1 mouse cellular context compared by ENCODE assay signal in the genomic region with DNA sequence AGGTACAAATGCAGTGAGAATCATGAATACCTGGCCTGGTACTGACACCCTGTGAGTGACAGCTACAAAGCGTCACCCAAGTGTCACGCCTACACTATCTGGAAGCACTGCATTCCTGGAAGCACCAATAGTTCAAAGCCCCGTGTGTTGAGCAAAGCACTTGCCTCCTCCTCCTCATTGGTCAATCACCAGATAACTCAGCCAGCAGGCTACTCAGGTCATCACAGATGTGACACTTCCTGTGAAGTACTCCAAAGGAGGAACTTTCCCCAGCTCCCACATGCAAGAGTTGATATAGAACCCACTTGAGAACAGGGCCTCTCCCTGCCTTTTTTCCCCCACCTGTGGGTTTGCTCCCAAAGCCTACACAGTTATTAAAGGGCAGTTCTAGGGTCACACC.
TF ChIP-seq lines count a peak whose summit lies in the region.

No protein-coding gene starts in this region.

TF ChIP-seq in MEL, 35 proteins besides CTCF, POLR2A, EP300 and RAD21 (continued from another document):
- no peak; the same call in 1 of the 2 replicates for TF ChIP-seq MXI1 (IDR thresholded peaks at IDR 0.05; ENCODE audit: low read depth, low read length)
- TF ChIP-seq SMC3 (IDR thresholded peaks at IDR 0.05; ENCODE audit: low read depth, low read length), result no peak
- TF ChIP-seq MYC (IDR thresholded peaks at IDR 0.05; ENCODE audit: low read depth, low read length), result 0 out of 2 replicates have a peak, but pooled peaks have one; percentile 34
- TF ChIP-seq POLR2AphosphoS5 (IDR thresholded peaks at IDR 0.05; ENCODE audit: borderline replicate concordance, low read depth, low read length), result no peak
- TF ChIP-seq NRF1 (IDR thresholded peaks at IDR 0.05; ENCODE audit: insufficient read depth, low read depth, low read length, poor library complexity, severe bottlenecking), result no peak
- TF ChIP-seq JUND (IDR thresholded peaks at IDR 0.05; ENCODE audit: low read depth, low read length), result no peak
- TF ChIP-seq MYB (IDR thresholded peaks at IDR 0.05; ENCODE audit: low read depth, low read length), result no peak
- no peak for TF ChIP-seq TCF12 (IDR thresholded peaks at IDR 0.05; ENCODE audit: low read depth, low read length)
- TF ChIP-seq GATA1 (IDR thresholded peaks at IDR 0.05; ENCODE audit: low read depth, low read length), result peak; percentile 51; the same call in 1 of the 2 replicates
- TF ChIP-seq POLR2AphosphoS2 (IDR thresholded peaks at IDR 0.05; ENCODE audit: low read length), result no peak
- TF ChIP-seq RCOR1 (IDR thresholded peaks at IDR 0.05; ENCODE audit: low read depth, low read length), result no peak
